Mouse (Mus musculus): ENCODE results near the gene Calm1. TPM values are rescaled to one million over a fixed set of nuclear protein-coding genes. Genes with fewer than 3 reads are reported as not detected.

The Calm1 gene
- total and polyA plus RNA-seq, 3 experiments, result 524 to 3,339 (median 602) TPM

DNA sequence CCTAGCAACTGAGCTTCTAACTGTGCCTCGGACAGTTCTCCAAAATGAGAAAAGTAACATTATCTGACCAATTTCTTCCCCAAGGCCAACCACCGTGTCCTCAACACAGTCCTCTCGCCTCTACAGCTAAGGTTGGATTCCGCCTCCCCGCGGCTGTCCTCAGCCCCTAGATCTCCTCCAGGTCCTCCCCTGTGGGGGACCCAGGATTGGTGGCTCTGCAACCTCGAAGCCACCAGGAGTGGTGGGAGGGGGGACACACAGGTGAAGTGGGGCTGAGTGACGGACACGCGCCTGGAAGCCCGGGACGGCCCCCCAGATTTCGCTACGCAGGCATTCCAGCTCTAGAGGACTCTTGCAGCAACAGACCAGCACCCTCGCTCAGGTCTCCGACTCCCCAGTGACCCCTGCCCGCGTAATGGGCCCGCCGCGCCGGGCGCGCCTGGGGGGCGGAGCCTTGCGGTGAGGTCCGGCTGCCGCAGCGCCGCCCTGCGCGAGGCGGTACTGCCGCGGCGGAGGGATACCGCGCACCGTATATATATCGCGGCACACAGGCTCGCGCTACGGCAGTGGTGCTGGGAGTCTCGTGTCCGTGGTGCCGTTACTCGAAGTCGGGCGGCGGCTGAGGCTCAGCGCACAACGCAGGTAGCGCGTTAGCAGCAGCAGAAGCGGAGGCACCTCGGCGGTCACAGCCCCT is at the start of gene Calm1 (continued):
- TF ChIP-seq EP300 (IDR thresholded peaks at IDR 0.05; ENCODE audit: low read depth in 1 of 2, low read length in 2 of 2) (no peak), CHD1 (IDR thresholded peaks at IDR 0.05; ENCODE audit: low read depth, low read length) (no peak; the same call in 1 of the 2 replicates), NRF1 (IDR thresholded peaks at IDR 0.05; ENCODE audit: insufficient read depth, low read depth, low read length, poor library complexity, severe bottlenecking) (peak; percentile 54; the same call in 1 of the 2 replicates), TAL1 (IDR thresholded peaks at IDR 0.05; ENCODE audit: low read length) (no peak)

DNA sequence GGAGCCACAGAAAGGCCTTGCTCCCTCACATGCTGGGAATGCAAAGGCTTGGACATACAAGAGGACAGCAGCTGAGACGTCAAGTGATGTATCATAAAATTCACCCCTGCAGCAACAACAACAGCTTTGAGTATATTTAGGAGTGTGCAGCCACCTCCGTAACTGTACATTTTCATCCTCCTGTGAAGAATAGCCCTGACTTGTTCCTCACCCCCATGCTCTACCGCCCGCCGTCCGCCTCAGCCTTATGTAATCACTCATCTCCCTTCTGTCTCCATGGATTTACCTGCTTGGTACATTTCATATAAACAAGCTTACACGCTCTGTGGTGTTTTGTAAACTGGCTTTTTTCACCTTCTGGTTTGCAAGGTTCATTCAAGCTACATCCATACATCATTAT is 46.8 kb upstream of the Calm1 start:
- no peak for DNase-seq (ENCODE audit: low read depth, low spot score)
- TF ChIP-seq RAD21 (IDR thresholded peaks at IDR 0.05; ENCODE audit: low read depth, low read length), result no peak
- no peak for TF ChIP-seq ELF1 (IDR thresholded peaks at IDR 0.05; ENCODE audit: low read depth, low read length)
- TF ChIP-seq MAZ (IDR thresholded peaks at IDR 0.05; ENCODE audit: low read depth, low read length), result no peak
- no peak for TF ChIP-seq TCF12 (IDR thresholded peaks at IDR 0.05; ENCODE audit: low read depth, low read length)
- TF ChIP-seq HCFC1 (IDR thresholded peaks at IDR 0.05; ENCODE audit: low read depth, low read length), result no peak
- no peak for TF ChIP-seq ZC3H11A (IDR thresholded peaks at IDR 0.05; ENCODE audit: low read depth, low read length)
- TF ChIP-seq ZMIZ1 (IDR thresholded peaks at IDR 0.05; ENCODE audit: low read depth, low read length), result no peak
- TF ChIP-seq CHD2 (IDR thresholded peaks at IDR 0.05; ENCODE audit: low read length), result no peak
- no peak for TF ChIP-seq USF2 (IDR thresholded peaks at IDR 0.05; ENCODE audit: borderline replicate concordance in 1 of 2, insufficient read depth in 1 of 2, low read depth in 1 of 2, low read length in 2 of 2)
- no peak for TF ChIP-seq UBTF (IDR thresholded peaks at IDR 0.05; ENCODE audit: borderline replicate concordance, insufficient read depth, low read depth, low read length)
- no peak for TF ChIP-seq E2F4 (IDR thresholded peaks at IDR 0.05; ENCODE audit: borderline replicate concordance, low read depth, low read length)
- TF ChIP-seq TBP (IDR thresholded peaks at IDR 0.05; ENCODE audit: low read depth, low read length), result no peak
- no peak for TF ChIP-seq EP300 (IDR thresholded peaks at IDR 0.05; ENCODE audit: low read depth in 1 of 2, low read length in 2 of 2)
- Histone ChIP-seq H3K79me2 (ENCODE audit: control insufficient read depth, insufficient read depth, low read length, poor library complexity) (no peaks in the 10 kb centered on the region; the same call in 1 of the 2 replicates), H3K4me1 (ENCODE audit: control insufficient read depth in 1 of 2, insufficient read depth in 2 of 2, low read length in 2 of 2) (no peaks in the 10 kb centered on the region), H3K9me3 (replicated peaks; ENCODE audit: insufficient read depth, low read length) (no peaks in the 10 kb centered on the region), H3K4me3 (ENCODE audit: control insufficient read depth in 1 of 2, insufficient read depth in 1 of 2, low read depth in 2 of 2, low read length in 2 of 2) (no peak overlapping the region), H3K36me3 (ENCODE audit: control insufficient read depth in 1 of 2, insufficient read depth in 2 of 2, low read length in 2 of 2) (peaks cover 0 to 1% of the 10 kb centered on the region in 2 experiments; a peak in 2 of 4 replicates), H3K27ac (ENCODE audit: control insufficient read depth, low read depth, low read length) (no peak overlapping the region), H3K27me3 (ENCODE audit: control insufficient read depth in 1 of 2, insufficient read depth in 2 of 2, low read length in 2 of 2) (no peaks in the 10 kb centered on the region), H3K9ac (ENCODE audit: control insufficient read depth, low read depth, low read length, poor library complexity, severe bottlenecking) (no peak overlapping the region)

Data from MEL (cell line).